Mouse (Mus musculus): ENCODE results near the gene Lgals1. TPM values are rescaled to one million over a fixed set of nuclear protein-coding genes. Genes with fewer than 3 reads are reported as not detected.

The Lgals1 gene
- total RNA-seq, 2 experiments from 2014 or later, result 66.7 to 70.4 TPM

DNA sequence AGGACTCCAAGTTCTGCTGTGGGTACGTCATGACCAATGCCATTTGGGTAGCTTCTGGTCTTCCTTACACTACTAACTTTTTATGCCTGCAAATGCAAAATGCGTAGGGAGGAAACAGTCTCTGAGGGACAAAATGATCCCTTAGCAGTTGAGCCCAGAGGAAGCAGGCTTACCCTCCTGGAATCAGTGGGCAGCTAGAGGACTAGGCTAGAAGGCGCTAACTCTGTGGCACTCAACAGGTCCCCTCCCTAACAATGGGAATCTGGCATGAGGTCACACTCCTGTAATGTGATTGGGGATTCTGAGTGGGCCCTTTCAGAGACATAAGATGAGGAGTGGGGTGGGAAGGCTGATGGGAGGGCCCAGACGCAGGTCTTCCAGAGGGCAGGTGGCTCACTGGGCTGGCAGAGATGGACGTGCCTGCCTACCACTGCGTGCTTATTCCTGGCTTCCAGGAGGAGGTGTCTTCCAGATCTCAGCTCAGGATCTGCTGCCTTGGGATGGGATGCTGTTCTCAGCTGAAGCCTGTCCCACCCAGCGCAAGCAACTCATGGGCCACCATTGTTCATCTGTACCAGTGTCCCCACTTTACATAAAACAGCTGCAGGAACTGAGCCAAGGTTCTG, 4.4 kb downstream of the Lgals1 start:
- ATAC-seq (replicated peaks; ENCODE audit: low FRiP score, poor library complexity, severe bottlenecking), result no peak

- no peak for ATAC-seq (replicated peaks; ENCODE audit: low FRiP score, poor library complexity, severe bottlenecking)
These were observed 5.1 kb downstream of the Lgals1 start for GRCm38 (mm10) chr15:78931577-78931976.

- peak; percentile 92 for ATAC-seq (replicated peaks; ENCODE audit: low FRiP score, poor library complexity, severe bottlenecking)
These were observed 8.3 kb downstream of the Lgals1 start, which contains the start of gene Nol12 for GRCm38 (mm10) chr15:78934784-78935320. Nol12 (plus strand) TSS chr15:78934933.

GRCm38 (mm10) chr15:78936403-78936802, 9.9 kb downstream of the Lgals1 start:
- ATAC-seq (replicated peaks; ENCODE audit: low FRiP score, poor library complexity, severe bottlenecking), result no peak; the same call in 1 of the 2 replicates

DNA sequence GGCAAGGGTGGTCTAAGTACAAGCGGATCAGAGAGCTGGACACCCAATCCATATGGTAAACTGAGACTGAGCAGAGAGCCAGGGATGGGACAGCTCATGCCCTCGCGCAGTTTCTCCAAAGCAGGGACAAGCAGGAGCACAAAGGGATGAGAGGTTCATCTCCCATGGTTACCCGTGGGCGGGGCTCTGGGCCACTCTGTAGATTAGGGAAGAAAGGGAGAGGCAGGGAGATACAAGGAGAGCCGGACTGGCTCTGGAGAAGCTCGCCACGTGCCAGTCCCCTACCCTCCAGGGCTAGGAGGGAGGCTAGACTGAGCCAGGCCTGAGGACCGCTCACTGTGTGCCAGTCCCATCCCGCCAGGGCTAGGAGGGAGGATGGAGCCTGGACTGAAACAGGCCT, 10.8 kb downstream of the Lgals1 start:
- ATAC-seq (replicated peaks; ENCODE audit: low FRiP score, poor library complexity, severe bottlenecking), result no peak

DNA sequence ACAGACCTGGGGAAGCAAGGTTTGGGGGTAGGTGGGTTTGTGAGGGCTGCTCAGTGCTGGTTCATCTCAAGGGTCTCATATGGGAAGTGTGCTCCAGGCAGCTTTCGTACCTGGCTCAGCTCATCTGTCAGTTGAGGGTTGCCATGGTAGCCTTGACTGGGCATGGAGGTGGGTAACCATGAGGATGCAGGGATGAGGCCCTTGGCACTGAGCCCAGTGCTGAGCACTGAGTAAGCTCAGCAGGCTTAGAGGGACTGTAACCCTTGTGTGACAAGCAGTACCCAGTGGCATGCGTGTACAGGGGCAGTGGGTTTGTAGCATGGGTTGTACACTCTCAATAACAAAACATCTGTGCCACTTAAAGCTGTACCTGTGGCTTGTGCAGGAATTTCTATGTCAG, 11.4 kb downstream of the Lgals1 start:
- no peak for ATAC-seq (replicated peaks; ENCODE audit: low FRiP score, poor library complexity, severe bottlenecking)

GRCm38 (mm10) chr15:78940325-78940724, 13.8 kb downstream of the Lgals1 start:
- ATAC-seq (replicated peaks; ENCODE audit: low FRiP score, poor library complexity, severe bottlenecking), result no peak

DNA sequence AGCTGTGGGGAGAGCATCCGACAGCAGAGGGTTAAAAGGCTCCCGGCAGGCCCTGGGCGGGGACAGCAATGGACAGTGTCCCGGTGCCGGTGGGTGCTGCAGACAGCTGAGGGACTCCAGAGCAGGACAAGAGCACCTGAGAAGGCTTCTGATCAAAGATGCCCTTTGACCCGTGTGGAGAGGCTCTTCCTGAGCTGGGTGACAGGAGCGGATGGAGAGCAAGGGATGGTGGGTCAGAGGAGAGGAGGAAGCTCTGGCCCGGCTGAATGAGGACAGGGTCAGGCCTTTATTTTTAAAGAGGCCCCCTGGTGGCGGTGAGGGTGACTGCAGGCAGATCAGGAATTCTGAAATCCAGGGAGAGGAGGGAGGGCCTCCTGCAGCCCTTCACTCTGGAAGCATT, 16.1 kb downstream of the Lgals1 start:
- peak; percentile 71 for ATAC-seq (replicated peaks; ENCODE audit: low FRiP score, poor library complexity, severe bottlenecking)

- no peak for ATAC-seq (replicated peaks; ENCODE audit: low FRiP score, poor library complexity, severe bottlenecking)
These were observed 19.7 kb downstream of the Lgals1 start for GRCm38 (mm10) chr15:78946232-78946631.

DNA sequence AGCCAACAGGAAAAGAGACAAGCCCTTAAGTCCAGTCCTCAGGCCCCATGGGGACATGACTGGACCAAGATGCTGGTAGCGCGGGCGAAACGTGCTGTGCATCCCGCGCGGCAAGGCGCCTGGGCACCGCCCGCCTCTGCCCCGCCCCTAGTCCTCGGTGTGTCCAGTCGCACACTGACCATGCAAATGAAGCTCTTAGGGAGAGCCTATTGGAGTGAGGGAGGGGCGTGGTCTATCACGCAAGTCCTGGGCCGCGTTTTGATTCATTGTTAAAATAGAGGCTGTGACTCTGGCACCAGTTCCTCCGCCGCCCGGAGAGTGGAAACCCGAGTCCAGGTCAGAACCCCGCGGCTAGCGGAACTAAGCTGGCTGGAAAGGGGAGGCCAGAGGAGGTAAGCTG, 21.1 kb downstream of the Lgals1 start, which contains the start of gene Triobp:
Triobp (plus strand) TSS at position 68 of the 400 bp plus-strand sequence.
- peak; percentile 81 for ATAC-seq (replicated peaks; ENCODE audit: low FRiP score, poor library complexity, severe bottlenecking)

- ATAC-seq (replicated peaks; ENCODE audit: low FRiP score, poor library complexity, severe bottlenecking), result no peak
These were observed 21.7 kb downstream of the Lgals1 start for GRCm38 (mm10) chr15:78948152-78948725.

GRCm38 (mm10) chr15:78948883-78949282, 22.4 kb downstream of the Lgals1 start:
- no peak for ATAC-seq (replicated peaks; ENCODE audit: low FRiP score, poor library complexity, severe bottlenecking)

DNA sequence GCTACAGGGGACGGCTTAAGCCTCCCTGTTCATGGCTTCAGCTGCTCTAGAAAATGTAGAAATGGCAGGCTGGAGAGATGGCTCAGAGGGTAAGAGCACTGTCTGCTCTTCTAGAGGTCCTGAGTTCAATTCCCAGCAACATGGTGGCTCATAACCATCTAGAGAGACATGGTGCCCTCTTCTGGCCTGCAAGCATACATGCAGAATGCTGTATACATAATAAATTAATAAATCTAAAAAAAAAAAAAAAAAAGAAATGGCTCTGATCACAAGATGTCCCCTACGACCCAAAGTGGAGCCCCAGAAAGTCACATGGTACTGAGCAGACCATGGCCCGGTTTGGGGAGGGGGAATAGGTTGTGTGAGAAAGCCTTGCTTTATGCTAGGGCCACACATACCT, 29.1 kb downstream of the Lgals1 start:
- ATAC-seq (replicated peaks; ENCODE audit: low FRiP score, poor library complexity, severe bottlenecking), result no peak

DNA sequence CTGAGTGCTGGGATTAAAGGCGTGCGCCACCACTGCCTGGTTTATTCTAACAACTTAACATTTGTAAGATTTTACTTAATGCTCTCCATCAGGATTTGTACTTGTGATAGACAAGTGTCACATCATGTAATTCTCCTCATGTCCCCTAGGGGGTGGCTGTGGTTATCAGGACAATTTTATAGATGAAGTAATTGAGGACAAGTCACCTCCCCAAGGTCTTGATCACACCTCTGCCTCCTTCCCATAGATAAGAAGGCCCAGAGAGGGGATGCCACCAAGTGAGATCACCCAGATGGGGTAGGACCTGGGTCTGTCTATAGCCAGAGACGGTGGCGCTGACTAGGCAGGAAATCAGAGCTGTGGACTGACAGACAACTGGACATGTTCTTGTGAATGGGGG, 29.8 kb downstream of the Lgals1 start:
- ATAC-seq (replicated peaks; ENCODE audit: low FRiP score, poor library complexity, severe bottlenecking), result no peak

- no peak for ATAC-seq (replicated peaks; ENCODE audit: low FRiP score, poor library complexity, severe bottlenecking)
These were observed 30.5 kb downstream of the Lgals1 start for GRCm38 (mm10) chr15:78957021-78957420.

GRCm38 (mm10) chr15:78959537-78959936, 33.0 kb downstream of the Lgals1 start:
- ATAC-seq (replicated peaks; ENCODE audit: low FRiP score, poor library complexity, severe bottlenecking), result no peak

GRCm38 (mm10) chr15:78960088-78960487, 33.6 kb downstream of the Lgals1 start:
- no peak for ATAC-seq (replicated peaks; ENCODE audit: low FRiP score, poor library complexity, severe bottlenecking)

- peak; percentile 69; the same call in 1 of the 2 replicates for ATAC-seq (replicated peaks; ENCODE audit: low FRiP score, poor library complexity, severe bottlenecking)
These were observed 36.4 kb downstream of the Lgals1 start for GRCm38 (mm10) chr15:78962885-78963284.

DNA sequence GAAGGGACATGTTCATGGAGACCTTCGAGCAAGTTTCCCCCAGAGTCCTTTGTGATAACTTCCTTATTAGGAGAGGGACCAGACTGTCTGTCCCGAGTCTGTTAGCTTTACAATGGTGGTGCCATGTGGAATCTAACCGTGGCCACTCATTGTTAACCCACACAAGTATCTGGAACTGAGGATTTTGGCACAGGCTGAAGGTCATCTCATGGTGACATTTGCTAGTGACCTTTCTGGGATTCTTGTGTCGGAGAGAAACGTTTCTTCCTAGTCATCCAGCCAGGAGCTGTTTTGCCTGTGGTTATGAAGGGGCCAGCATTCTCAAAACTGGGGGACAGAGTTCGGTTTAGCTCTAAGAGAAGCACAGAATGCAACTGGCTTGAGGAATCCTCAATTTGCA, 45.1 kb downstream of the Lgals1 start:
- no peak for ATAC-seq (replicated peaks; ENCODE audit: low FRiP score, poor library complexity, severe bottlenecking)

DNA sequence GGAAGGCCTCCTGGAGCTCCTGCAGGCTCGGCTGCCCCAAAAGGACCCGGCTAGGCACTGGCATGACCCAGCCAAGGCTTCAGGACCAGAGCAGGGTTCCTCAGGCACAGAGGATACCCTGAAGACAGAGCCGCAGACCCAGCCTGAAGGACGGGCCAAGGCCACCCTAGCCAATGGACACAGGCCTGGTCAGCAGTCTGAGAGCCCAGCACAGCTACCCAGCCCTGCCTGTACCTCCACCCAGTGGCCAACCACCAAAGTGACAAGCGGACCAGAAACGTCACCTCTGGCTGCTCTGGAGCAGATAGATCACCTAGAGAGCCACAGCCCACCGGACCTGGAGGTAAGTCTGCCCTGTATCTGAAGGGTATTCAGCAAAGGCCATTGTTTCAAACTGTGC, 47.4 kb downstream of the Lgals1 start:
- no peak for ATAC-seq (replicated peaks; ENCODE audit: low FRiP score, poor library complexity, severe bottlenecking)

DNA sequence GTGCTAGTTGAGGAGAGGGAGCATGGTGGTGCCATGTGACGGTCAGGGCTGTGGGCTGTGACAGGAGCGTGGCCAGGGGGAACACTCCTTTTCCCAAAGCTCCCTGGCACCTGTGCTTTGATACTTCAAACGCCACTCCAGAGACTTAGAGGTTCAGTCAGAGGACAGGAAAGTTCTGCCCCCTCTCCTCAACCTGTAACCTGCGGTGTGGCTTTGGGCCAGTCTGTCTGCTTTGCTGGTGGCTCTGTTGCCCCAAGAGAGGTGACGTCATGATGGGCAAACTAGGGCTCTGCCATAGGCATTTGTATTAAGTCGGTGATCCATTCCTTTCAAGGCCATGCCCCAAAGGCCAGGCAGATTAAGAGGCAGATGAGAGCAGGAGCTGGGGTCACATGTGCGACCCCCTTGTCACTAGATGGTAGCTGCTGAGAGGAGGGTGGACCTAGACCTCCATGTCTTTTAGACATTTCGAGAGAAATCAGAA, 51.2 kb downstream of the Lgals1 start:
- ATAC-seq (replicated peaks; ENCODE audit: low FRiP score, poor library complexity, severe bottlenecking), result no peak
